Mouse (Mus musculus): ENCODE data around the gene Ltbp1. TPM values are rescaled to one million over a fixed set of nuclear protein-coding genes. Genes with fewer than 3 reads are reported as not detected.

The Ltbp1 gene
- polyA plus RNA-seq, 1 experiment from 2014 or later: 6.7 TPM

- no peaks in the 10 kb centered on the region for H3K36me3 ChIP-seq
- peaks cover 10% of the 10 kb centered on the region; the same call in 1 of the 2 replicates for H3K4me1 ChIP-seq
- H3K9ac ChIP-seq (replicated peaks): no peak overlapping the region
- H3K9me3 ChIP-seq: no peaks in the 10 kb centered on the region
- H3K27me3 ChIP-seq: peaks cover 29% of the 10 kb centered on the region
- ATAC-seq (ENCODE audit: low FRiP score, low read depth): no peak
- no peak overlapping the region for H3K4me2 ChIP-seq (replicated peaks)
- no peak overlapping the region for H3K27ac ChIP-seq (replicated peaks)
- WGBS: 3% methylated on average over 2 of the region's 2 CpGs
- H3K4me3 ChIP-seq: no peak overlapping the region
Observed at GRCm38 (mm10) chr17:75071174-75071573, 65.8 kb downstream of the Ltbp1 start.

- no peak overlapping the region for H3K27ac ChIP-seq (replicated peaks)
- no peak overlapping the region for H3K9ac ChIP-seq (replicated peaks)
- peaks cover 10% of the 10 kb centered on the region; the same call in 1 of the 2 replicates for H3K4me1 ChIP-seq
- no peaks in the 10 kb centered on the region for H3K9me3 ChIP-seq
- H3K36me3 ChIP-seq: no peaks in the 10 kb centered on the region
- peaks cover 29% of the 10 kb centered on the region for H3K27me3 ChIP-seq
- no peak overlapping the region for H3K4me2 ChIP-seq (replicated peaks)
- 90% methylated on average over 2 of the region's 2 CpGs for WGBS
- ATAC-seq (ENCODE audit: low FRiP score, low read depth): no peak
- H3K4me3 ChIP-seq: no peak overlapping the region
Observed at GRCm38 (mm10) chr17:75071749-75072148, 66.4 kb downstream of the Ltbp1 start.

- peaks cover 19% of the 10 kb centered on the region for H3K27me3 ChIP-seq
- H3K4me3 ChIP-seq: no peak overlapping the region
- WGBS: 71% methylated on average over 8 of the region's 8 CpGs
- no peak overlapping the region for H3K27ac ChIP-seq (replicated peaks)
- no peaks in the 10 kb centered on the region for H3K36me3 ChIP-seq
- H3K4me2 ChIP-seq (replicated peaks): no peak overlapping the region
- peaks cover 6% of the 10 kb centered on the region; the same call in 1 of the 2 replicates for H3K4me1 ChIP-seq
- H3K9me3 ChIP-seq: no peaks in the 10 kb centered on the region
- ATAC-seq (ENCODE audit: low FRiP score, low read depth): no peak
- H3K9ac ChIP-seq (replicated peaks): no peak overlapping the region
Observed at GRCm38 (mm10) chr17:75073887-75074286, 68.5 kb downstream of the Ltbp1 start.

- H3K9ac ChIP-seq (replicated peaks): no peak overlapping the region
- peaks cover 10% of the 10 kb centered on the region; the same call in 1 of the 2 replicates for H3K27me3 ChIP-seq
- no peak overlapping the region for H3K4me3 ChIP-seq
- H3K36me3 ChIP-seq: no peaks in the 10 kb centered on the region
- no peak overlapping the region for H3K27ac ChIP-seq (replicated peaks)
- H3K4me1 ChIP-seq: peaks cover 6% of the 10 kb centered on the region; the same call in 1 of the 2 replicates
- H3K9me3 ChIP-seq: no peaks in the 10 kb centered on the region
- 72% methylated on average over 19 of the region's 19 CpGs for WGBS
- no peak for ATAC-seq (ENCODE audit: low FRiP score, low read depth)
- H3K4me2 ChIP-seq (replicated peaks): no peak overlapping the region
Observed at GRCm38 (mm10) chr17:75074978-75075699, 69.8 kb downstream of the Ltbp1 start.

GRCm38 (mm10) chr17:75081401-75081800 lies 76.0 kb downstream of the Ltbp1 start:
- no peaks in the 10 kb centered on the region for H3K9me3 ChIP-seq
- 87% methylated on average over 2 of the region's 2 CpGs for WGBS
- H3K27ac ChIP-seq (replicated peaks): no peak overlapping the region
- no peaks in the 10 kb centered on the region for H3K36me3 ChIP-seq
- no peaks in the 10 kb centered on the region for H3K27me3 ChIP-seq
- no peaks in the 10 kb centered on the region for H3K4me1 ChIP-seq
- H3K4me3 ChIP-seq: no peak overlapping the region
- H3K9ac ChIP-seq (replicated peaks): no peak overlapping the region
- no peak for ATAC-seq (ENCODE audit: low FRiP score, low read depth)
- H3K4me2 ChIP-seq (replicated peaks): no peak overlapping the region

DNA sequence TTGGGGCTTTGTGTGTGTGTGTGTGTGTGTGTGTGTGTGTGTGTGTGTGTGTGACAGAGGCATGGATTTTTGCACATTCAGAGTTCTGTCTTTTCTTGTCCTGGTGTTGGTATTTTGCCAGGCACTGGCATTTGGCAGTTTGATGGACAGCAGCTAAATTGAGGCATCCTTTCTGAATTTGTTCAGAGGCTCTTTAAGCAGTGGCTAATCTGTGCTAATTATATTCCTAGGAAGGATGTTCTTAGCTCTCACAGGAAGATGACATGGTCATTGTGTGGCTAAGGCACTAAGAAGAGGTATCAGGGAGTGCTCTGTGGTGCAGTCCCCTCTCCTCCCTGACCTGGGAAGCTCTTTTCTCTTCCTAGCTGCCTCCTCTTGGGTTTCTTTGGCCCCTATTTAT lies 77.1 kb downstream of the Ltbp1 start:
- no peak for ATAC-seq (ENCODE audit: low FRiP score, low read depth)
- Histone ChIP-seq H3K27ac (replicated peaks) (no peak overlapping the region), H3K9ac (replicated peaks) (no peak overlapping the region), H3K27me3 (no peaks in the 10 kb centered on the region), H3K36me3 (no peaks in the 10 kb centered on the region), H3K4me3 (no peak overlapping the region), H3K9me3 (no peaks in the 10 kb centered on the region), H3K4me2 (replicated peaks) (no peak overlapping the region), H3K4me1 (no peaks in the 10 kb centered on the region)

- ATAC-seq (ENCODE audit: low FRiP score, low read depth): peak; percentile 44; the same call in 1 of the 2 replicates
- H3K4me2 ChIP-seq (replicated peaks): no peak overlapping the region
- no peak overlapping the region for H3K9ac ChIP-seq (replicated peaks)
- H3K27ac ChIP-seq (replicated peaks): no peak overlapping the region
- no peak overlapping the region for H3K4me3 ChIP-seq
- no peaks in the 10 kb centered on the region for H3K27me3 ChIP-seq
- 58% methylated on average over 10 of the region's 10 CpGs for WGBS
- H3K9me3 ChIP-seq: no peaks in the 10 kb centered on the region
- H3K36me3 ChIP-seq: no peaks in the 10 kb centered on the region
- no peaks in the 10 kb centered on the region for H3K4me1 ChIP-seq
Observed at GRCm38 (mm10) chr17:75087296-75087941, 82.1 kb downstream of the Ltbp1 start.

- H3K27ac ChIP-seq (replicated peaks): no peak overlapping the region
- H3K9ac ChIP-seq (replicated peaks): no peak overlapping the region
- no peak for ATAC-seq (ENCODE audit: low FRiP score, low read depth)
- no peaks in the 10 kb centered on the region for H3K36me3 ChIP-seq
- no peak overlapping the region for H3K4me2 ChIP-seq (replicated peaks)
- no peaks in the 10 kb centered on the region for H3K27me3 ChIP-seq
- H3K9me3 ChIP-seq: no peaks in the 10 kb centered on the region
- WGBS: 86% methylated on average over 4 of the region's 4 CpGs
- H3K4me3 ChIP-seq: no peak overlapping the region
- H3K4me1 ChIP-seq: no peaks in the 10 kb centered on the region
Observed at GRCm38 (mm10) chr17:75088232-75088631, 82.9 kb downstream of the Ltbp1 start.

- no peak for ATAC-seq (ENCODE audit: low FRiP score, low read depth)
- no peaks in the 10 kb centered on the region for H3K36me3 ChIP-seq
- H3K27ac ChIP-seq (replicated peaks): no peak overlapping the region
- no peak overlapping the region for H3K9ac ChIP-seq (replicated peaks)
- no peaks in the 10 kb centered on the region for H3K27me3 ChIP-seq
- H3K4me2 ChIP-seq (replicated peaks): no peak overlapping the region
- 84% methylated on average over 11 of the region's 11 CpGs for WGBS
- no peak overlapping the region for H3K4me3 ChIP-seq
- no peaks in the 10 kb centered on the region for H3K4me1 ChIP-seq
- H3K9me3 ChIP-seq: no peaks in the 10 kb centered on the region
Observed at GRCm38 (mm10) chr17:75088727-75089126, 83.4 kb downstream of the Ltbp1 start.

DNA sequence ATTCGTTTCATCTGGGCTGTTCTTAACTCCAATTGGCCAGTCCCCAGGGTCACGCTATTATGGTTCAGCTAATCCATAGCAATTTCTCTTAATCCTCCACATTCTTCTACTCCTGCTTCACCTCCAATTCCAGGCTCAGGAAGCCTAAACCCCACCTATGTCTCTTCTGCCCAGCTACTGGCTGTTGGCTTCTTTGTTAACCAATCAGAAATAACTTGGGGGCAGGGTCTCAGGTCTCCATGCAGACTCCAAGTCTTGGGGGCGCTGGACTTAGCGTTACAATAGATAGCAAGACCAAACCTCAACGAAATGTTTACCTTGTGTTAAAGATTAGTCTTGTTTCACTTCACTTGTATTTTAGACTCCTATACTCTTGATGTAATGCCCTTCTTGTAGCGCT lies 85.2 kb downstream of the Ltbp1 start:
- Histone ChIP-seq H3K9ac (replicated peaks) (no peak overlapping the region), H3K27ac (replicated peaks) (no peak overlapping the region), H3K4me1 (no peaks in the 10 kb centered on the region), H3K36me3 (no peaks in the 10 kb centered on the region), H3K4me2 (replicated peaks) (no peak overlapping the region), H3K4me3 (no peak overlapping the region), H3K27me3 (no peaks in the 10 kb centered on the region), H3K9me3 (no peaks in the 10 kb centered on the region)
- WGBS: 81% methylated on average over 6 of the region's 6 CpGs
- ATAC-seq (ENCODE audit: low FRiP score, low read depth): no peak

DNA sequence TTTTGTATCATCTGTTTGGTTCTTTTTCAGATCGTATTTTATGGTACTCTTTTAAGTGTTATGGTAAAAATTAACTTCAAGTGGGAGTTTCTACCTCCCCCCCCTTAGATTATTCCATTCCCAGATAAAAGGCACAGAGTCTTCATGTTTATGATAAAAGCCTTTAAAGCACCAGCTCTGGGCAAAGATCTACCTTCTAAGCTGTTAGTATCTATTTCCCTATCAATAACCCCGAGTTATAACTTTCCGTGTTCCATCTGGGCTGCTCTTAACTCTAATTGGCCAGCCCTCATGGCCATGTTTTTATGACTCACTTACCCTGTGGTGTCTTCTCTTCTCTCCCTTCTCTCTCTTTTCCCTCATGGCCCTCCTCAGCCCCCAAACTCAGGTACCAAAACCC lies 88.2 kb downstream of the Ltbp1 start:
- no peak for ATAC-seq (ENCODE audit: low FRiP score, low read depth)
- 95% methylated on average over 3 of the region's 3 CpGs for WGBS

GRCm38 (mm10) chr17:75094591-75094990 lies 89.2 kb downstream of the Ltbp1 start:
- H3K27me3 ChIP-seq: no peaks in the 10 kb centered on the region
- 93% methylated on average over 9 of the region's 9 CpGs for WGBS

More for the DNA sequence above, 88.2 kb downstream of the Ltbp1 start:
- Histone ChIP-seq H3K4me3 (no peak overlapping the region), H3K27ac (replicated peaks) (no peak overlapping the region), H3K27me3 (no peaks in the 10 kb centered on the region), H3K9ac (replicated peaks) (no peak overlapping the region), H3K4me2 (replicated peaks) (no peak overlapping the region), H3K9me3 (no peaks in the 10 kb centered on the region), H3K4me1 (no peaks in the 10 kb centered on the region), H3K36me3 (no peaks in the 10 kb centered on the region)

More at GRCm38 (mm10) chr17:75094591-75094990, 89.2 kb downstream of the Ltbp1 start:
- no peak overlapping the region for H3K4me3 ChIP-seq
- H3K4me2 ChIP-seq (replicated peaks): no peak overlapping the region
- H3K9me3 ChIP-seq: no peaks in the 10 kb centered on the region
- H3K9ac ChIP-seq (replicated peaks): no peak overlapping the region
- no peaks in the 10 kb centered on the region for H3K36me3 ChIP-seq
- no peaks in the 10 kb centered on the region for H3K4me1 ChIP-seq
- ATAC-seq (ENCODE audit: low FRiP score, low read depth): no peak
- no peak overlapping the region for H3K27ac ChIP-seq (replicated peaks)
